Mouse (Mus musculus) embryonic facial prominence, embryonic 14.5 days (tissue): ENCODE results near the gene Pilra. TPM values are rescaled to one million over a fixed set of nuclear protein-coding genes. Genes with fewer than 3 reads are reported as not detected.
A peak's percentile ranks its signal among the peaks of the same experiment; 100 is the strongest.

ENCODE experiments used
- ATAC-seq: fragments of 200-750 bp; cut with Nextera tagmentation; 2 replicates; pipeline ENCODE4 v1.8.0; 2017; ENCODE audit warnings: low read depth, moderate number of reproducible peaks, moderate TSS enrichment
- DNase-seq: peaks from one replicate; pipeline ENCODE4 v3.0.0-alpha.2; 2015; ENCODE audit warnings: low spot score
- H3K27ac ChIP-seq: fragments of 300-500 bp; sonication (generic); replicated peaks from 2 replicates; pipeline ENCODE4 v1.5.1; 2014; ENCODE audit warnings: low read depth, mild to moderate bottlenecking, low read length, moderate library complexity
- H3K27me3 ChIP-seq: fragments of 300-500 bp; sonication (generic); replicated peaks from 2 replicates; pipeline ENCODE4 v1.6.1; 2014; ENCODE audit warnings: low read length; ENCODE audit not compliant: control insufficient read depth, insufficient read depth
- H3K36me3 ChIP-seq: fragments of 300-500 bp; sonication (generic); 2 replicates; pipeline ENCODE4 v1.6.1; 2014; ENCODE audit warnings: low read length, mixed read lengths; ENCODE audit not compliant: control insufficient read depth, insufficient read depth
- H3K4me1 ChIP-seq: fragments of 300-500 bp; sonication (generic); 2 replicates; pipeline ENCODE4 v1.6.1; 2014; ENCODE audit warnings: antibody characterized with exemption, low read length; ENCODE audit not compliant: control insufficient read depth, insufficient read depth
- H3K4me2 ChIP-seq: fragments of 300-500 bp; sonication (generic); 2 replicates; pipeline ENCODE4 v1.6.1; 2014; ENCODE audit warnings: low read depth, mild to moderate bottlenecking, low read length, moderate library complexity, mixed read lengths
- H3K4me3 ChIP-seq: fragments of 300-500 bp; sonication (generic); 2 replicates; pipeline ENCODE4 v1.5.1; 2014; ENCODE audit warnings: low read depth, mild to moderate bottlenecking, low read length
- H3K9ac ChIP-seq: fragments of 300-500 bp; sonication (generic); 2 replicates; pipeline ENCODE4 v1.6.1; 2014; ENCODE audit warnings: low read depth, mild to moderate bottlenecking, low read length, moderate library complexity, mixed read lengths
- H3K9me3 ChIP-seq: fragments of 300-500 bp; sonication (generic); 2 replicates; pipeline ENCODE4 v1.6.1; 2016; ENCODE audit warnings: low read length; ENCODE audit not compliant: control insufficient read depth
- WGBS: fragments of 180-500 bp; shearing (Covaris S2); extraction: QIAGEN DNeasy Blood & Tissue Kit; methylation state at CpG from one replicate; pipeline ENCODE4 v1.1.7; 2014; 5-methylcytosine and 5-hydroxymethylcytosine counted together
- polyA plus RNA-seq: library from polyadenylated mRNA; unstranded; fragments of >200 nt; fragmentation: Nextera tagmentation; extraction: Ambion mirVana; gene quantifications from 2 replicates; pipeline ENCODE4 v1.2.1, GENCODE M21; 2014

Gene Pilra
- polyA plus RNA-seq, 1 experiment from 2014 or later, result 0.78 TPM

- no peak for ATAC-seq
- no peak overlapping the region for H3K27ac ChIP-seq
- H3K4me3 ChIP-seq, result no peak overlapping the region
- no peaks in the 10 kb centered on the region for H3K36me3 ChIP-seq
- no peak for DNase-seq
- no peak overlapping the region for H3K4me2 ChIP-seq
- no peak overlapping the region for H3K9ac ChIP-seq
- H3K27me3 ChIP-seq, result no peaks in the 10 kb centered on the region
- 93% methylated on average over 5 of the region's 5 CpGs for WGBS
- H3K9me3 ChIP-seq, result no peaks in the 10 kb centered on the region
- no peaks in the 10 kb centered on the region for H3K4me1 ChIP-seq
Measured at GRCm38 (mm10) chr5:137808316-137808715, 27.8 kb downstream of the Pilra start.

GRCm38 (mm10) chr5:137806158-137806557 is 29.9 kb downstream of the Pilra start:
- Histone ChIP-seq H3K9ac (no peak overlapping the region), H3K27me3 (no peaks in the 10 kb centered on the region), H3K4me3 (no peak overlapping the region), H3K27ac (no peak overlapping the region), H3K4me1 (no peaks in the 10 kb centered on the region), H3K9me3 (no peaks in the 10 kb centered on the region), H3K4me2 (no peak overlapping the region), H3K36me3 (no peaks in the 10 kb centered on the region)
- no peak for ATAC-seq
- no peak for DNase-seq
- WGBS, result 85% methylated on average over 1 of the region's 1 CpGs

DNA sequence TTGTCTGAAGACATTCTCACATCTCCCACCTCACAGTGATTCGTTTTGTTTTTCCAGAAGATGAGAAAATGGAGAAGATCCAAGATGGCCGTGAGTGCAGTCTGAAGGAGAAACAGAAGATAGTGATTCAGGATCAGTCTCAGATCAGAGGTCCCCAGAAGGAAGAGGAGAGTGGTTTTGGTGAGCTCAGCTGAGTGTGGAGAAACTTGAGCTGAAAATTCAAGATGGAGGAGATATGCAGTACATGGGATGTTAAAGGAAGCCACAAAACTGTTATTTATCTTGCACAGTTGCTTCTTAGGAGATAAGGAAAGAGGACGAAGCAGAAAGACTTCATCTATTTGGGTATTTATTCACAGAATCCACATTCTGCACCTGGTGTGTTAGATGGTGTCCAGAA is 35.2 kb downstream of the Pilra start:
- DNase-seq (no peak), ATAC-seq (no peak)
- no peaks in the 10 kb centered on the region for H3K36me3 ChIP-seq
- WGBS, result 87% methylated on average over 3 of the region's 3 CpGs
- no peak overlapping the region for H3K4me3 ChIP-seq
- H3K27me3 ChIP-seq, result no peaks in the 10 kb centered on the region
- H3K27ac ChIP-seq, result no peak overlapping the region
- no peak overlapping the region for H3K4me2 ChIP-seq
- no peaks in the 10 kb centered on the region for H3K9me3 ChIP-seq
- no peaks in the 10 kb centered on the region for H3K4me1 ChIP-seq
- no peak overlapping the region for H3K9ac ChIP-seq

GRCm38 (mm10) chr5:137796606-137797005 is 39.5 kb downstream of the Pilra start:
- no peaks in the 10 kb centered on the region for H3K4me1 ChIP-seq
- DNase-seq, result no peak
- H3K9ac ChIP-seq, result no peak overlapping the region
- 72% methylated on average over 3 of the region's 3 CpGs for WGBS
- no peak overlapping the region for H3K27ac ChIP-seq
- ATAC-seq, result no peak
- H3K4me2 ChIP-seq, result no peak overlapping the region
- H3K36me3 ChIP-seq, result no peaks in the 10 kb centered on the region
- no peaks in the 10 kb centered on the region for H3K27me3 ChIP-seq
- no peak overlapping the region for H3K4me3 ChIP-seq
- H3K9me3 ChIP-seq, result no peaks in the 10 kb centered on the region

DNA sequence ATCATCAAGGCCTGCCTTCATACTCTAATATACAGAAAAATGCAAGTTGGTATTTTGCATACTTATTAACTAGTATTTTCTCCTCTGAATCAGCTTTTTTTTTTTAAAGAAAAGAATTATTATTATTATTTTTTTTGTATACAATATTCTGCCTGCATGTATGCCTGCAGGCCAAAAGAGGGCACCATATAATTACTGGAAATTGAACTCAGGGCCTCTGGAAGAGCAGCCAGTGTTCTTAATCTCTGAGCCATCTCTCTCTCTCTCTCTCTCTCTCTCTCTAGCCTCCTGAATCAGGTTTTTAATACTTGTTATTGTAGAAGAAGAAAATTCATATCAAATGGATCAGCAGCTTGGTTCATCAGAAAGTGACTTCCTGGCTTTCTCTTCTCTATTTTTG is 44.5 kb downstream of the Pilra start:
- H3K4me3 ChIP-seq, result no peak overlapping the region
- H3K27ac ChIP-seq, result no peak overlapping the region
- H3K36me3 ChIP-seq, result no peaks in the 10 kb centered on the region
- no peaks in the 10 kb centered on the region for H3K9me3 ChIP-seq
- no peak for DNase-seq
- no peak for ATAC-seq
- H3K4me2 ChIP-seq, result no peak overlapping the region
- peaks cover 4% of the 10 kb centered on the region; the same call in 1 of the 2 replicates for H3K4me1 ChIP-seq
- no peak overlapping the region for H3K9ac ChIP-seq
- no peaks in the 10 kb centered on the region for H3K27me3 ChIP-seq

GRCm38 (mm10) chr5:137788946-137789531 is 47.0 kb downstream of the Pilra start:
- Histone ChIP-seq H3K4me1 (peaks cover 16% of the 10 kb centered on the region), H3K36me3 (peaks cover 7% of the 10 kb centered on the region; the same call in 1 of the 2 replicates), H3K9ac (no peak overlapping the region), H3K27me3 (no peaks in the 10 kb centered on the region), H3K27ac (no peak overlapping the region), H3K4me3 (no peak overlapping the region), H3K4me2 (no peak overlapping the region), H3K9me3 (no peaks in the 10 kb centered on the region)
- ATAC-seq (no peak), DNase-seq (no peak)
- 92% methylated on average over 2 of the region's 2 CpGs for WGBS

DNA sequence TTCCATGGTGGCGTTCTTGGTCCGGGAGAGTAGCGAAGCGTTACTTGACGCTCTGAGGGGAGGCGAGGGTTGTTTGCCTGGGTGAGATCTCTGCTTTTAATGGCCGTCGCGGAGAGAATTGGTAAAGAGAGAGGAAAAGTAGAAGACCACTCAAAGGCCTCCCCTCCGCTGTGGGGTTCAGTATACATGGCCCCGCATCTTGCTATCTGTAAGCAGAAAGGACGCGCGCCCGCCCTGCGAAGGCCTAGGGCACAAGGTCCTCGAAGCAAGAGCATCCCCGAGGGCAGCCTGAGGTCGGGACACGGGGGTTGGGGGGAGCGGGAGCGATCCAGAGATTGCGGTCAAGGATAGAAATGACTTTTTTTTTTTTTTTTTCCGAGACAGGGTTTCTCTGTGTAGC is 47.9 kb downstream of the Pilra start:
- Histone ChIP-seq H3K9me3 (no peaks in the 10 kb centered on the region), H3K27ac (no peak overlapping the region), H3K9ac (no peak overlapping the region), H3K4me2 (peak overlapping the region; percentile 78), H3K36me3 (peaks cover 15% of the 10 kb centered on the region), H3K4me1 (peaks cover 25% of the 10 kb centered on the region), H3K27me3 (no peaks in the 10 kb centered on the region), H3K4me3 (peak overlapping the region; percentile 61)
- WGBS, result 74% methylated on average over 20 of the region's 24 CpGs
- ATAC-seq, result no peak
- no peak for DNase-seq

DNA sequence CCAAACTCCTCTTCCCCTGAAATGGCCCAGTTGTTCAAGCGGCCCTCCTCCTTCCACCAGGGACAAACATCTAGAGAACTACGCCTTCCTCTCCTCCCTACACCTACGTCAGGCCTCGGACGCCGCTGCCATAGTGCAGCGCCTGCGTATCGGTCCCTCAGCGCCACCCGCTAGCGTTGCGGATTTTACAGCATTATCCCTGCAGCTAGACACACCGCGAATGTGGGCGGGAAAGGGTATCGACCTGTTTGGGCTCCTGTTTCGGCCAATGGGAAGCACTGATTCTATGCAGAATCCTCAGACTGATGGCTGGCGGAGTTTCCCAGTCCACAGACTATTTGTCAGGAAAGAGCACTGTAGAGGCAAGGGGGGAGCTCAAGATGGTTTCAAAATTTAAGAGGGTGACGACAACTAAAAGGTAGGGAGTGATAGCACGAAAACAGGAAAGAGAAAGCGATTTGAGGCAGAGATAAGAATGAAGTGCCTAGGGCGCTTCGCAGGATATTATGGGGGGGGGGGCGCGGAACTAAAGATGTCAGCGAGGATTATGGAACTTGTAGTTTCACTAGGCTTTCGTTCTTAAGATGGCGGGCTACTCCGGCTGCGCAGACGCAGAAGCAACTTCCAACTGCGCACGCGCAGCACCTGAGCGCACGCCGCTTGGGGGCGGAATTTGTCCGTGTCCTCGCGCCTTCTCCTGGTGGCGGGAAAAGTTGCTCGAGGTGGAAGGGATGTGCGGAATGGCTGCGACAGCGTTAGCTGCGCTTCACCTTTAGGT is 48.7 kb downstream of the Pilra start, which contains the start of the genes Mepce and Zcwpw1:
Mepce (minus strand) TSS at position 505 of the 778 bp plus-strand sequence.
Zcwpw1 (plus strand) TSS at position 648 of the 778 bp plus-strand sequence.
- peak within 1 kb of the TSS; percentile 61 for H3K4me3 ChIP-seq
- peaks cover 24% of the 10 kb centered on the region for H3K36me3 ChIP-seq
- peak; percentile 98 for DNase-seq
- ATAC-seq, result peak; percentile 64
- H3K4me2 ChIP-seq, result peak within 1 kb of the TSS; percentile 78
- peak within 1 kb of the TSS; percentile 85 for H3K9ac ChIP-seq
- peak within 1 kb of the TSS; percentile 99 for H3K27ac ChIP-seq
- H3K4me1 ChIP-seq, result peaks cover 28% of the 10 kb centered on the region
- WGBS, result under 1% methylated on average over 45 of the region's 48 CpGs
- H3K9me3 ChIP-seq, result no peaks in the 10 kb centered on the region
- no peaks in the 10 kb centered on the region for H3K27me3 ChIP-seq
